In genomic region chr5:135968781-135969180, GRCm38 (mm10) we compare ENCODE assay signal across 10 mouse cellular contexts. TPM values are rescaled to one million over a fixed set of nuclear protein-coding genes. Genes with fewer than 3 reads are reported as not detected.
A peak's percentile ranks its signal among the peaks of the same experiment; 100 is the strongest.
DNase-seq lines count a peak whose midpoint lies in the region; ATAC-seq and TF ChIP-seq lines count a peak whose summit lies in the region.
"Had no signal": no experiment of that assay in that cellular context is flagged by ENCODE, and none has a peak within 500 bp of the region (broad histone marks: within the 10 kb centered on the region; RNA-seq: fewer than 3 reads in every experiment).

No protein-coding gene starts in this region.

- H3K4me1 ChIP-seq in midbrain, embryonic 11.5 days (ENCODE audit: control insufficient read depth, insufficient read depth, low read length): peaks cover 3% of the 10 kb centered on the region; the same call in 1 of the 2 replicates
- peaks cover 6% of the 10 kb centered on the region for H3K4me1 ChIP-seq in midbrain, embryonic 13.5 days (replicated peaks)
- peaks cover 6% of the 10 kb centered on the region for H3K4me1 ChIP-seq in small intestine, adult 2 months (ENCODE audit: control insufficient read depth, insufficient read depth, insufficient read length, low read length)

- H3K27me3 ChIP-seq in midbrain, embryonic 11.5 days (ENCODE audit: control insufficient read depth, insufficient read depth, low read length): peaks cover 5% of the 10 kb centered on the region; the same call in 1 of the 2 replicates
- H3K27me3 ChIP-seq in midbrain, embryonic 13.5 days: no peaks in the 10 kb centered on the region; the same call in 1 of the 2 replicates
- no peaks in the 10 kb centered on the region for H3K27me3 ChIP-seq in small intestine, adult 2 months (ENCODE audit: control insufficient read depth, insufficient read depth, low read length)
- H3K27me3 ChIP-seq: heart, embryonic 15.5 days had no signal

- TF ChIP-seq POLR2A in small intestine, adult 2 months (IDR thresholded peaks at IDR 0.05; ENCODE audit: low read depth, low read length): no peak

- ATAC-seq in midbrain, embryonic 11.5 days (ENCODE audit: low FRiP score): no peak
- no peak for ATAC-seq in midbrain, embryonic 13.5 days
- ATAC-seq in inflammation-experienced regulatory T-cells, adult 6 months: no peak

- peak; percentile 60 for DNase-seq in gastrocnemius, adult 2 months
- DNase-seq in gastrocnemius, adult 8-10 months (ENCODE audit: low spot score in 2 of 2): no peak
- DNase-seq in midbrain, embryonic 11.5 days (ENCODE audit: low spot score, missing footprints): peak; percentile 87
- DNase-seq in adipocyte (ENCODE audit: low spot score): peak; percentile 66
- DNase-seq in kidney, postnatal 14 days: peak; percentile 41

- no peaks in the 10 kb centered on the region for H3K36me3 ChIP-seq in midbrain, embryonic 11.5 days (ENCODE audit: control insufficient read depth, insufficient read depth, low read length)
- no peaks in the 10 kb centered on the region for H3K36me3 ChIP-seq in midbrain, embryonic 13.5 days
- no peaks in the 10 kb centered on the region for H3K36me3 ChIP-seq in small intestine, adult 2 months (ENCODE audit: control insufficient read depth, insufficient read depth, low read length)
- H3K36me3 ChIP-seq: heart, embryonic 15.5 days had no signal

- no peak overlapping the region for H3K4me2 ChIP-seq in midbrain, embryonic 11.5 days
- H3K4me2 ChIP-seq in midbrain, embryonic 13.5 days (replicated peaks): no peak overlapping the region
- H3K4me2 ChIP-seq: heart, embryonic 15.5 days had no signal

- H3K9me3 ChIP-seq in midbrain, embryonic 11.5 days (ENCODE audit: control insufficient read depth, low read length): no peaks in the 10 kb centered on the region
- no peaks in the 10 kb centered on the region for H3K9me3 ChIP-seq in midbrain, embryonic 13.5 days
- H3K9me3 ChIP-seq: heart, embryonic 15.5 days; megakaryocyte, embryonic 14.5 days had no signal

- H3K27ac ChIP-seq in gastrocnemius, adult 2 months: no peak overlapping the region
- H3K27ac ChIP-seq in midbrain, embryonic 11.5 days (ENCODE audit: low read depth, low read length): no peak overlapping the region
- no peak overlapping the region for H3K27ac ChIP-seq in midbrain, embryonic 13.5 days
- H3K27ac ChIP-seq in small intestine, adult 2 months (ENCODE audit: insufficient read depth, low read depth, low read length): no peak overlapping the region
- H3K27ac ChIP-seq: heart, embryonic 15.5 days had no signal

- TF ChIP-seq CTCF in gastrocnemius, adult 2 months (IDR thresholded peaks at IDR 0.05): peak; percentile 89
- TF ChIP-seq CTCF in small intestine, adult 2 months (IDR thresholded peaks at IDR 0.05; ENCODE audit: extremely low read depth, insufficient read length, insufficient replicate concordance, low read depth, low read length): 0 out of 2 replicates have a peak, but pooled peaks have one; percentile 7

- no peak overlapping the region for H3K9ac ChIP-seq in midbrain, embryonic 11.5 days (ENCODE audit: low read length)
- H3K9ac ChIP-seq in midbrain, embryonic 13.5 days (replicated peaks): no peak overlapping the region
- H3K9ac ChIP-seq: heart, embryonic 15.5 days had no signal

- intact Hi-C loops in gastrocnemius, adult 2 months (cut with DNase I): no loop called here

- 68% methylated on average over 1 of the region's 1 CpGs for WGBS in midbrain, embryonic 11.5 days
- WGBS in midbrain, embryonic 13.5 days: 68% methylated on average over 1 of the region's 1 CpGs
- 70% methylated on average over 1 of the region's 1 CpGs for whole genome bisulfite sequencing in small intestine, adult 2 months

- H3K4me3 ChIP-seq in gastrocnemius, adult 2 months: no peak overlapping the region
- H3K4me3 ChIP-seq in midbrain, embryonic 11.5 days (ENCODE audit: low read depth, low read length): no peak overlapping the region
- H3K4me3 ChIP-seq in midbrain, embryonic 13.5 days (replicated peaks): no peak overlapping the region
- H3K4me3 ChIP-seq in small intestine, adult 2 months (ENCODE audit: low read depth, low read length): no peak overlapping the region
- H3K4me3 ChIP-seq: heart, embryonic 15.5 days; megakaryocyte, embryonic 14.5 days had no signal

RNA-seq across cellular contexts. Expression of gene Ssc4d, which starts 5.5 kb away (rescaled TPM):
- under 1 TPM; 0.22 to 0.59 TPM for total RNA-seq in gastrocnemius, adult 2 months (2021)
- under 1 TPM in 3 of 4 experiments, not detected in 1; 0.29 to 0.65 (median 0.53) TPM for total RNA-seq in gastrocnemius, adult 8-10 months (2022)
- 0.68 and 0.86 TPM in 2 replicates for polyA plus RNA-seq in midbrain, embryonic 11.5 days (2014; fragmentation: Nextera tagmentation; extraction: Ambion mirVana)
- polyA plus RNA-seq in midbrain, embryonic 13.5 days (2015; fragmentation: Nextera tagmentation; extraction: Ambion mirVana): 1.0 and 1.4 TPM in 2 replicates
- 3.6 and 3.9 TPM in 2 replicates for polyA plus RNA-seq in small intestine, adult 2 months (2012; rRNA removed)
- 1 to 10 TPM; 1.0 to 2.0 (median 1.4) TPM for polyA plus RNA-seq in inflammation-experienced regulatory T-cells, adult 6 months (2017; shearing (Covaris generic))

RNA-seq across cellular contexts. Expression of gene Zp3, which starts 11.1 kb away (rescaled TPM):
- total RNA-seq in gastrocnemius, adult 2 months (2021): not detected
- not detected for total RNA-seq in gastrocnemius, adult 8-10 months (2022)
- not detected in 2 replicates for polyA plus RNA-seq in midbrain, embryonic 11.5 days (2014; fragmentation: Nextera tagmentation; extraction: Ambion mirVana)
- polyA plus RNA-seq in midbrain, embryonic 13.5 days (2015; fragmentation: Nextera tagmentation; extraction: Ambion mirVana): 0.24 TPM in 1 of 2 replicates, not detected in the other
- not detected in 2 replicates for polyA plus RNA-seq in small intestine, adult 2 months (2012; rRNA removed)
- polyA plus RNA-seq in inflammation-experienced regulatory T-cells, adult 6 months (2017; shearing (Covaris generic)): not detected
- polyA plus RNA-seq: heart, embryonic 15.5 days had no signal

RNA-seq across cellular contexts. Expression of gene Dtx2, which starts 25.8 kb away (rescaled TPM):
- 1 to 10 TPM; 6.5 to 8.2 TPM for total RNA-seq in gastrocnemius, adult 2 months (2021)
- 1 to 10 TPM; 6.4 to 7.8 (median 7.1) TPM for total RNA-seq in gastrocnemius, adult 8-10 months (2022)
- polyA plus RNA-seq in midbrain, embryonic 11.5 days (2014; fragmentation: Nextera tagmentation; extraction: Ambion mirVana): 23.2 and 29.6 TPM in 2 replicates
- 28.5 and 28.8 TPM in 2 replicates for polyA plus RNA-seq in midbrain, embryonic 13.5 days (2015; fragmentation: Nextera tagmentation; extraction: Ambion mirVana)
- 8.7 and 17.6 TPM in 2 replicates for polyA plus RNA-seq in small intestine, adult 2 months (2012; rRNA removed)
- 10 to 100 TPM in 1 of 3 experiments, 1 to 10 TPM in 2; 8.5 to 10.8 (median 9.1) TPM for polyA plus RNA-seq in inflammation-experienced regulatory T-cells, adult 6 months (2017; shearing (Covaris generic))

RNA-seq across cellular contexts. Expression of gene Ywhag, which starts 34.4 kb away (rescaled TPM):
- 100 to 1,000 TPM; 289 to 303 TPM for total RNA-seq in gastrocnemius, adult 2 months (2021)
- total RNA-seq in gastrocnemius, adult 8-10 months (2022): 100 to 1,000 TPM; 306 to 315 (median 309) TPM
- 182 and 188 TPM in 2 replicates for polyA plus RNA-seq in midbrain, embryonic 11.5 days (2014; fragmentation: Nextera tagmentation; extraction: Ambion mirVana)
- 627 and 632 TPM in 2 replicates for polyA plus RNA-seq in midbrain, embryonic 13.5 days (2015; fragmentation: Nextera tagmentation; extraction: Ambion mirVana)
- 21.2 and 27.3 TPM in 2 replicates for polyA plus RNA-seq in small intestine, adult 2 months (2012; rRNA removed)
- polyA plus RNA-seq in inflammation-experienced regulatory T-cells, adult 6 months (2017; shearing (Covaris generic)): 10 to 100 TPM; 29.8 to 46.2 (median 37.0) TPM

Comparison
In these comparisons a context has a peak if more than half of its experiments do, and no peak if none do; other contexts are left out.
1. DNase-seq: peak in gastrocnemius, adult 2 months (single experiment), midbrain, embryonic 11.5 days (single experiment), adipocyte (single experiment) and kidney, postnatal 14 days (single experiment); none in gastrocnemius, adult 8-10 months (0 of 2).